Mouse (Mus musculus): ENCODE results near the gene Prdm11. TPM values are rescaled to one million over a fixed set of nuclear protein-coding genes. Genes with fewer than 3 reads are reported as not detected.

Prdm11 gene
- total and polyA plus RNA-seq, 3 experiments: 0.05 to 1.8 (median 0.06) TPM

GRCm38 (mm10) chr2:93048601-93049323 is 2.8 kb upstream of the Prdm11 start:
- no peaks in the 10 kb centered on the region for H3K79me2 ChIP-seq (replicated peaks; ENCODE audit: control insufficient read depth, extremely low read depth, insufficient read depth, poor library complexity, severe bottlenecking)

GRCm38 (mm10) chr2:93047491-93048050 is 1.6 kb upstream of the Prdm11 start:
- no peak overlapping the region for H3K9ac ChIP-seq (ENCODE audit: insufficient read depth, low read depth)

More at GRCm38 (mm10) chr2:93048601-93049323, 2.8 kb upstream of the Prdm11 start:
- in situ Hi-C loops (cut with MboI; ENCODE audit: low pct_ligation_motif_present, low pct_unique_long_range_greater_than_20kb, low sequenced_read_pairs) (no loop called here), dilution Hi-C loops (cut with MboI; ENCODE audit: extremely low pct_ligation_motif_present, extremely low pct_unique_long_range_greater_than_20kb, low sequenced_read_pairs) (no loop called here)
- Histone ChIP-seq H3K9me3 (replicated peaks; ENCODE audit: low read length) (peaks cover 5% of the 10 kb centered on the region), H3K9ac (ENCODE audit: insufficient read depth, low read depth) (no peak overlapping the region), H3K4me3 (replicated peaks in 1 of 3; ENCODE audit: low read depth in 2 of 3, low read length in 2 of 3, poor library complexity in 1 of 3) (no peak overlapping the region), H3K27me3 (replicated peaks) (peaks cover 80% of the 10 kb centered on the region), H3K4me1 (ENCODE audit: control insufficient read depth in 1 of 2, insufficient read depth in 2 of 2) (no peaks in the 10 kb centered on the region), H3K27ac (ENCODE audit: insufficient read depth, low read depth) (no peak overlapping the region), H3K36me3 (replicated peaks in 1 of 2; ENCODE audit: control insufficient read depth in 1 of 2, insufficient read depth in 1 of 2, low read length in 1 of 2) (no peaks in the 10 kb centered on the region), H3K4me2 (ENCODE audit: insufficient read depth, low read depth, poor library complexity, severe bottlenecking) (no peak overlapping the region)
- no peak for DNase-seq (ENCODE audit: extremely low read depth)
- TF ChIP-seq JUND (conservative IDR thresholded peaks at IDR 0.05; ENCODE audit: low read depth, low read length) (no peak), CHD1 (IDR thresholded peaks at IDR 0.05; ENCODE audit: low read depth, low read length) (no peak), SMC3 (IDR thresholded peaks at IDR 0.05; ENCODE audit: low read depth, low read length) (no peak), POLR2AphosphoS2 (IDR thresholded peaks at IDR 0.05; ENCODE audit: low read depth, low read length) (no peak), MYC (IDR thresholded peaks at IDR 0.05; ENCODE audit: low read depth, low read length) (no peak), TBP (conservative IDR thresholded peaks at IDR 0.05; ENCODE audit: low read depth, low read length) (no peak), BHLHE40 (IDR thresholded peaks at IDR 0.05; ENCODE audit: low read depth, low read length) (no peak), MXI1 (IDR thresholded peaks at IDR 0.05; ENCODE audit: low read depth, low read length) (no peak), TCF12 (IDR thresholded peaks at IDR 0.05; ENCODE audit: low read depth, low read length) (no peak), KAT2A (IDR thresholded peaks at IDR 0.05; ENCODE audit: insufficient replicate concordance, low read length) (no peak), USF1 (IDR thresholded peaks at IDR 0.05; ENCODE audit: low read depth, low read length) (no peak), USF2 (conservative IDR thresholded peaks at IDR 0.05; ENCODE audit: low read depth, low read length) (no peak), UBTF (IDR thresholded peaks at IDR 0.05; ENCODE audit: low read depth, low read length) (no peak), E2F4 (IDR thresholded peaks at IDR 0.05; ENCODE audit: insufficient replicate concordance, low read depth, low read length) (no peak), ZKSCAN1 (IDR thresholded peaks at IDR 0.05; ENCODE audit: borderline replicate concordance, low read depth, low read length) (no peak), JUN (IDR thresholded peaks at IDR 0.05; ENCODE audit: insufficient read depth, low read depth, low read length) (no peak), ZNF384 (IDR thresholded peaks at IDR 0.05; ENCODE audit: low read depth, low read length) (no peak), PAX5 (IDR thresholded peaks at IDR 0.05; ENCODE audit: low read length) (no peak), MAZ (IDR thresholded peaks at IDR 0.05; ENCODE audit: low read depth, low read length) (no peak)

More at GRCm38 (mm10) chr2:93047491-93048050, 1.6 kb upstream of the Prdm11 start:
- H3K27ac ChIP-seq (ENCODE audit: insufficient read depth, low read depth): no peak overlapping the region
- no peaks in the 10 kb centered on the region for H3K4me1 ChIP-seq (ENCODE audit: control insufficient read depth in 1 of 2, insufficient read depth in 2 of 2)
- peaks cover 4% of the 10 kb centered on the region for H3K9me3 ChIP-seq (replicated peaks; ENCODE audit: low read length)
- H3K79me2 ChIP-seq (replicated peaks; ENCODE audit: control insufficient read depth, extremely low read depth, insufficient read depth, poor library complexity, severe bottlenecking): no peaks in the 10 kb centered on the region
- TF ChIP-seq ELF1 (IDR thresholded peaks at IDR 0.05; ENCODE audit: low read depth, low read length) (no peak), JUN (IDR thresholded peaks at IDR 0.05; ENCODE audit: insufficient read depth, low read depth, low read length) (no peak), MAZ (IDR thresholded peaks at IDR 0.05; ENCODE audit: low read depth, low read length) (no peak), UBTF (IDR thresholded peaks at IDR 0.05; ENCODE audit: low read depth, low read length) (no peak), CHD2 (IDR thresholded peaks at IDR 0.05; ENCODE audit: low read length) (no peak), MEF2A (IDR thresholded peaks at IDR 0.05; ENCODE audit: borderline replicate concordance, low read depth, low read length) (no peak), IRF4 (IDR thresholded peaks at IDR 0.05; ENCODE audit: low read depth, low read length) (no peak), USF2 (conservative IDR thresholded peaks at IDR 0.05; ENCODE audit: low read depth, low read length) (no peak), NELFE (IDR thresholded peaks at IDR 0.05; ENCODE audit: low read depth, low read length) (no peak), ZNF384 (IDR thresholded peaks at IDR 0.05; ENCODE audit: low read depth, low read length) (no peak), TCF12 (IDR thresholded peaks at IDR 0.05; ENCODE audit: low read depth, low read length) (no peak), EP300 (IDR thresholded peaks at IDR 0.05; ENCODE audit: low read length) (no peak), GABPA (IDR thresholded peaks at IDR 0.05; ENCODE audit: insufficient replicate concordance, low read depth, low read length) (no peak), TBP (conservative IDR thresholded peaks at IDR 0.05; ENCODE audit: low read depth, low read length) (no peak), BHLHE40 (IDR thresholded peaks at IDR 0.05; ENCODE audit: low read depth, low read length) (no peak), HCFC1 (IDR thresholded peaks at IDR 0.05; ENCODE audit: low read depth, low read length) (no peak), SMC3 (IDR thresholded peaks at IDR 0.05; ENCODE audit: low read depth, low read length) (no peak), KAT2A (IDR thresholded peaks at IDR 0.05; ENCODE audit: insufficient replicate concordance, low read length) (no peak), SIN3A (IDR thresholded peaks at IDR 0.05; ENCODE audit: low read length) (no peak)
- no peak overlapping the region for H3K4me3 ChIP-seq (replicated peaks in 1 of 3; ENCODE audit: low read depth in 2 of 3, low read length in 2 of 3, poor library complexity in 1 of 3)
- in situ Hi-C loops (cut with MboI; ENCODE audit: low pct_ligation_motif_present, low pct_unique_long_range_greater_than_20kb, low sequenced_read_pairs) (no loop called here), dilution Hi-C loops (cut with MboI; ENCODE audit: extremely low pct_ligation_motif_present, extremely low pct_unique_long_range_greater_than_20kb, low sequenced_read_pairs) (no loop called here)
- peaks cover 82% of the 10 kb centered on the region for H3K27me3 ChIP-seq (replicated peaks)
- no peaks in the 10 kb centered on the region for H3K36me3 ChIP-seq (replicated peaks in 1 of 2; ENCODE audit: control insufficient read depth in 1 of 2, insufficient read depth in 1 of 2, low read length in 1 of 2)
- DNase-seq (ENCODE audit: extremely low read depth): no peak
- H3K4me2 ChIP-seq (ENCODE audit: insufficient read depth, low read depth, poor library complexity, severe bottlenecking): no peak overlapping the region

Measured in CH12.LX (cell line).